ENCODE assay signal across 7 mouse cellular contexts in genomic region chr6:124757909-124758848, GRCm38 (mm10). TPM values are rescaled to one million over a fixed set of nuclear protein-coding genes. Genes with fewer than 3 reads are reported as not detected.
DNase-seq lines count a peak whose midpoint lies in the region; ATAC-seq lines count a peak whose summit lies in the region.

No protein-coding gene starts in this region.

- ATAC-seq in forebrain, embryonic 13.5 days: peak; percentile 14
- ATAC-seq in hindbrain, embryonic 13.5 days (ENCODE audit: low FRiP score): peak; percentile 15
- ATAC-seq in midbrain, embryonic 15.5 days (replicated peaks): peak; percentile 32

- DNase-seq in NIH3T3 (ENCODE audit: low read depth): peak; percentile 85
- peak; percentile 54 to 67 for DNase-seq in left cerebral cortex, postnatal 10 days (ENCODE audit: extremely low spot score in 1 of 2, low spot score in 2 of 2)
- DNase-seq in thymus, postnatal 4 days: no peak

- H3K27ac ChIP-seq in brown adipose tissue, adult 24 weeks (replicated peaks; ENCODE audit: low read depth, low read length): peak overlapping the region; percentile 86
- peak overlapping the region; percentile 98 for H3K27ac ChIP-seq in forebrain, embryonic 13.5 days
- peak overlapping the region; percentile 99 for H3K27ac ChIP-seq in hindbrain, embryonic 13.5 days
- peak overlapping the region; percentile 96 for H3K27ac ChIP-seq in midbrain, embryonic 15.5 days

- no peaks in the 10 kb centered on the region for H3K9me3 ChIP-seq in forebrain, embryonic 13.5 days (replicated peaks)
- no peaks in the 10 kb centered on the region for H3K9me3 ChIP-seq in hindbrain, embryonic 13.5 days
- H3K9me3 ChIP-seq in midbrain, embryonic 15.5 days: no peaks in the 10 kb centered on the region

- peak overlapping the region; percentile 97 for H3K9ac ChIP-seq in forebrain, embryonic 13.5 days
- peak overlapping the region; percentile 95 for H3K9ac ChIP-seq in hindbrain, embryonic 13.5 days
- H3K9ac ChIP-seq in midbrain, embryonic 15.5 days: peak overlapping the region; percentile 81; the same call in 1 of the 2 replicates

- WGBS in forebrain, embryonic 13.5 days: 26% methylated on average over 5 of the region's 5 CpGs
- WGBS in hindbrain, embryonic 13.5 days: 24% methylated on average over 5 of the region's 5 CpGs
- WGBS in midbrain, embryonic 15.5 days: 16% methylated on average over 5 of the region's 5 CpGs

- peak overlapping the region; percentile 77 for H3K4me2 ChIP-seq in forebrain, embryonic 13.5 days
- peak overlapping the region; percentile 92 for H3K4me2 ChIP-seq in hindbrain, embryonic 13.5 days
- H3K4me2 ChIP-seq in midbrain, embryonic 15.5 days: peak overlapping the region; percentile 72

- no peaks in the 10 kb centered on the region for H3K27me3 ChIP-seq in forebrain, embryonic 13.5 days
- H3K27me3 ChIP-seq in hindbrain, embryonic 13.5 days: peaks cover 12% of the 10 kb centered on the region; the same call in 1 of the 2 replicates
- H3K27me3 ChIP-seq in midbrain, embryonic 15.5 days (replicated peaks): no peaks in the 10 kb centered on the region

- no peaks in the 10 kb centered on the region for H3K36me3 ChIP-seq in forebrain, embryonic 13.5 days (ENCODE audit: poor library complexity, severe bottlenecking)
- H3K36me3 ChIP-seq in hindbrain, embryonic 13.5 days: 0 out of 2 replicates have a peak, but pooled peaks cover 3% of the 10 kb centered on the region
- no peaks in the 10 kb centered on the region for H3K36me3 ChIP-seq in midbrain, embryonic 15.5 days (replicated peaks)

- H3K4me3 ChIP-seq in brown adipose tissue, adult 24 weeks (ENCODE audit: insufficient read depth, low read depth, low read length): peak overlapping the region; percentile 72
- H3K4me3 ChIP-seq in forebrain, embryonic 13.5 days: peak overlapping the region; percentile 78
- peak overlapping the region; percentile 80 for H3K4me3 ChIP-seq in hindbrain, embryonic 13.5 days
- H3K4me3 ChIP-seq in midbrain, embryonic 15.5 days: peak overlapping the region; percentile 58

- H3K4me1 ChIP-seq in brown adipose tissue, adult 24 weeks (ENCODE audit: control insufficient read depth, insufficient read depth, insufficient read length, low read length): peaks cover 13% of the 10 kb centered on the region
- H3K4me1 ChIP-seq in forebrain, embryonic 13.5 days: peaks cover 50% of the 10 kb centered on the region
- H3K4me1 ChIP-seq in hindbrain, embryonic 13.5 days (replicated peaks): peaks cover 49% of the 10 kb centered on the region
- H3K4me1 ChIP-seq in midbrain, embryonic 15.5 days: peaks cover 44% of the 10 kb centered on the region

- intact Hi-C loops in left cerebral cortex, postnatal 10 days (cut with DNase I): loop anchor here (5.0 kb wide), 1 partner anchor 49 kb away; the partner anchor contains the start of gene Spsb2

RNA-seq across cellular contexts. Expression of gene Atn1, which starts 1.9 kb away (rescaled TPM):
- polyA plus RNA-seq in brown adipose tissue, adult 24 weeks (2012; ENCODE audit: insufficient read depth, insufficient read length, missing spikeins): 31.7 and 35.7 TPM in 2 replicates
- 17.7 and 19.8 TPM in 2 replicates for polyA plus RNA-seq in forebrain, embryonic 13.5 days (2015; fragmentation: Nextera tagmentation; extraction: Ambion mirVana)
- polyA plus RNA-seq in hindbrain, embryonic 13.5 days (2015; fragmentation: Nextera tagmentation; extraction: Ambion mirVana): 21.6 and 22.7 TPM in 2 replicates
- total RNA-seq in left cerebral cortex, postnatal 10 days (2021): 100 to 1,000 TPM; 156 to 158 TPM
- polyA plus RNA-seq in midbrain, embryonic 15.5 days (2015; fragmentation: Nextera tagmentation; extraction: Ambion mirVana): 32.7 and 34.3 TPM in 2 replicates

RNA-seq across cellular contexts. Expression of gene Gm45234, which starts 2.4 kb away (rescaled TPM):
- polyA plus RNA-seq in brown adipose tissue, adult 24 weeks (2012; ENCODE audit: insufficient read depth, insufficient read length, missing spikeins): not detected in 2 replicates
- polyA plus RNA-seq in forebrain, embryonic 13.5 days (2015; fragmentation: Nextera tagmentation; extraction: Ambion mirVana): not detected in 2 replicates
- not detected in 2 replicates for polyA plus RNA-seq in hindbrain, embryonic 13.5 days (2015; fragmentation: Nextera tagmentation; extraction: Ambion mirVana)
- not detected for total RNA-seq in left cerebral cortex, postnatal 10 days (2021)
- not detected in 2 replicates for polyA plus RNA-seq in midbrain, embryonic 15.5 days (2015; fragmentation: Nextera tagmentation; extraction: Ambion mirVana)

RNA-seq across cellular contexts. Expression of gene Eno2, which starts 11.3 kb away (rescaled TPM):
- polyA plus RNA-seq in brown adipose tissue, adult 24 weeks (2012; ENCODE audit: insufficient read depth, insufficient read length, missing spikeins): 0.63 TPM in 1 of 2 replicates, not detected in the other
- 15.4 and 19.4 TPM in 2 replicates for polyA plus RNA-seq in forebrain, embryonic 13.5 days (2015; fragmentation: Nextera tagmentation; extraction: Ambion mirVana)
- polyA plus RNA-seq in hindbrain, embryonic 13.5 days (2015; fragmentation: Nextera tagmentation; extraction: Ambion mirVana): 53.2 and 58.7 TPM in 2 replicates
- 100 to 1,000 TPM; 466 to 486 TPM for total RNA-seq in left cerebral cortex, postnatal 10 days (2021)
- polyA plus RNA-seq in midbrain, embryonic 15.5 days (2015; fragmentation: Nextera tagmentation; extraction: Ambion mirVana): 89.2 and 90.8 TPM in 2 replicates

RNA-seq across cellular contexts. Expression of gene Grcc10, which starts 17.0 kb away (rescaled TPM):
- 301 and 355 TPM in 2 replicates for polyA plus RNA-seq in brown adipose tissue, adult 24 weeks (2012; ENCODE audit: insufficient read depth, insufficient read length, missing spikeins)
- polyA plus RNA-seq in forebrain, embryonic 13.5 days (2015; fragmentation: Nextera tagmentation; extraction: Ambion mirVana): 675 and 699 TPM in 2 replicates
- 670 and 677 TPM in 2 replicates for polyA plus RNA-seq in hindbrain, embryonic 13.5 days (2015; fragmentation: Nextera tagmentation; extraction: Ambion mirVana)
- 100 to 1,000 TPM; 298 to 316 TPM for total RNA-seq in left cerebral cortex, postnatal 10 days (2021)
- 668 and 674 TPM in 2 replicates for polyA plus RNA-seq in midbrain, embryonic 15.5 days (2015; fragmentation: Nextera tagmentation; extraction: Ambion mirVana)

RNA-seq across cellular contexts. Expression of gene Ptpn6, which starts 19.7 kb away (rescaled TPM):
- polyA plus RNA-seq in brown adipose tissue, adult 24 weeks (2012; ENCODE audit: insufficient read depth, insufficient read length, missing spikeins): 13.5 and 14.1 TPM in 2 replicates
- 2.5 and 3.8 TPM in 2 replicates for polyA plus RNA-seq in forebrain, embryonic 13.5 days (2015; fragmentation: Nextera tagmentation; extraction: Ambion mirVana)
- 5.0 and 5.9 TPM in 2 replicates for polyA plus RNA-seq in hindbrain, embryonic 13.5 days (2015; fragmentation: Nextera tagmentation; extraction: Ambion mirVana)
- 1 to 10 TPM; 3.4 to 4.7 TPM for total RNA-seq in left cerebral cortex, postnatal 10 days (2021)
- 3.9 and 5.6 TPM in 2 replicates for polyA plus RNA-seq in midbrain, embryonic 15.5 days (2015; fragmentation: Nextera tagmentation; extraction: Ambion mirVana)

Comparison
In these comparisons a context has a peak if more than half of its experiments do, and no peak if none do; other contexts are left out.
1. RNA of gene Eno2, which starts 11.3 kb away (polyA plus RNA-seq): 89.2 to 90.8 TPM in midbrain, embryonic 15.5 days, 53.2 to 58.7 TPM in hindbrain, embryonic 13.5 days and 15.4 to 19.4 TPM in forebrain, embryonic 13.5 days; 0.63 TPM in brown adipose tissue, adult 24 weeks; every median in the first group is over 10 times any median in the second.
2. Peak in every context shown above with its lines, with median percentiles within 50 percentile points of each other: H3K27ac ChIP-seq, H3K4me3 ChIP-seq, ATAC-seq, H3K4me2 ChIP-seq and H3K9ac ChIP-seq.